Mouse (Mus musculus): ENCODE results near the gene Rtcb.

The Rtcb gene

DNA sequence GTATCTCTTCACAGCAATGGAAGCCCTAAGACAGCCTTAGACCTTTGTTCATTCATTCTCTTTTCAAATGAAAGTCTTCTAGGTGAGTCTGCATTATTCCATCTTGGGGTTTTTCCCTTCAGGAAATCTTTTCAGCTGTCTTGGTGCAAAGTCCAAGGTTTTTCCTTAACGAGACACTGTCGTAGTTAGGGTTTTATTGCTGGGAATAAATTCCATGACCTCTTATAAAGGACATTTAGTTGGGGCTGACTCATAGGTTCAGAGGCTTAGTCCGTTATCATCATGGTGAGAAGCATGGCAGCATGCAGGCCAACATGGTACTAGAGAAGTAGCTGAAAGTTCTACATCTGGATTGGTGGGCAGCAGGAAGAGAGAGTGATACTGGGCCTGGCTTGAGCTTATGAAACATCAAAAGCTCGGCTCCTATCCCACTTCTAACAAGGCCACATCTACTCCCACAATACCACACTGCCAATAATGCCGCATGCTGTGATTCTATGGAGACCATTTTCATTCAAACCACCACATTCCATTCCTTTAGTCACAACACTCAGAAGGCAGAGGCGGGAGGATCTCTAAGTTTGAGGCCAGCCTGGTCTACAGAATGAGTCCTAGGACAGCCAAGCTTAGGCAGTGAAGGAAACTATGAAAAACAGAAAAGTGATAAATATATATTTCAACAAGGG is 21.2 kb downstream of the Rtcb start:
- DNase-seq (ENCODE audit: low read depth) = no peak

DNA sequence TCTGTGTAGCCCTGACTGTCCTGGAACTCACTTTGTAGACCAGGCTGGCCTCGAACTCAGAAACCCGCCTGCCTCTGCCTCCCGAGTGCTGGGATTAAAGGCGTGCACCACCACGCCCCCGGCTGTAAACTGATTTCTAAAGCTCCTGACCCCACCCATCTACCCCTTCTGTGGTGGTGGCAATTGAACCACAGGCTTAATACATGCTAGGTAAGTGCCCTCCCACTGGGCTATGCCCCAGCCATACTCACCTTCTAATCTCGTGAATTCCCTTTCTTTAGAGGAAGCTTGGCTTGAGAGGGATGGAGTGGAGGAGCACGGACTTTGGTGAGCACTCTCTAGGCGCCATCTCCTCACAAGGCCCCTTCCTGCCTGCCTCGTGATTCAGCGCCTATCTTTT is 27.7 kb downstream of the Rtcb start:
- no peak for DNase-seq (ENCODE audit: low read depth)

GRCm38 (mm10) chr10:85929208-85929591 is 28.4 kb downstream of the Rtcb start:
- no peak for DNase-seq (ENCODE audit: low read depth)

DNA sequence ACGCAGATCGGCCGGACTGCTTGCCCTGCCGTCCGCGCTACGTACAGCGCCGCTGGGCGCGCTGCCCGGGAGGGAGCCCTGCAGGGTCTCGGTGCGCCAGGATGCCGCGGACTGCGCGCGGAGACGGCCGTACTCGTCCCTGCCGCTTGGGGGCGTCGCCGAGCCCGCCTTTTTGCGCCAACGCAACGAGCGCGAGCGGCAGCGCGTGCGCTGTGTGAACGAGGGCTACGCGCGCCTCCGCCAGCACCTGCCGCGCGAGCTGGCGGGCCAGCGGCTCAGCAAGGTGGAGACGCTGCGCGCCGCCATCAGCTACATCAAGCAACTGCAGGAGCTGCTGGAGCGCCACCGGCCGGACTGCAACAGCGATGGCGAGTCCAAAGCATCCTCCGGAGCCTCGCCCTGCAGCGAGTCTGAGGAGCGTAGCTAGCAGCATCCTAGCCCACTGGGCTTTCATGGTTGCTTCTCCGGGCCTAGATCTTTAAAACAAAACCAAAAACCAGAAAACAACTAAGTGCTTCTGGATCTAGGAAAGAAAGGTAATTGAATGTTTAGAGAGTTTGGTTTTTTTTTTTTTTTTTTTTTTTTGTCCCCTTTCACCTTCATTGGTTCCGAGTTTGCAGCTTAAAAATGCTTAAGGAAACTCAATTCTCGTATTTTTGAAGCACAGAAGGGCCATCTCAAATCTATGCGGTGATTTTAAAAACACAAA is 29.0 kb downstream of the Rtcb start:
- DNase-seq (ENCODE audit: low read depth) = no peak

DNA sequence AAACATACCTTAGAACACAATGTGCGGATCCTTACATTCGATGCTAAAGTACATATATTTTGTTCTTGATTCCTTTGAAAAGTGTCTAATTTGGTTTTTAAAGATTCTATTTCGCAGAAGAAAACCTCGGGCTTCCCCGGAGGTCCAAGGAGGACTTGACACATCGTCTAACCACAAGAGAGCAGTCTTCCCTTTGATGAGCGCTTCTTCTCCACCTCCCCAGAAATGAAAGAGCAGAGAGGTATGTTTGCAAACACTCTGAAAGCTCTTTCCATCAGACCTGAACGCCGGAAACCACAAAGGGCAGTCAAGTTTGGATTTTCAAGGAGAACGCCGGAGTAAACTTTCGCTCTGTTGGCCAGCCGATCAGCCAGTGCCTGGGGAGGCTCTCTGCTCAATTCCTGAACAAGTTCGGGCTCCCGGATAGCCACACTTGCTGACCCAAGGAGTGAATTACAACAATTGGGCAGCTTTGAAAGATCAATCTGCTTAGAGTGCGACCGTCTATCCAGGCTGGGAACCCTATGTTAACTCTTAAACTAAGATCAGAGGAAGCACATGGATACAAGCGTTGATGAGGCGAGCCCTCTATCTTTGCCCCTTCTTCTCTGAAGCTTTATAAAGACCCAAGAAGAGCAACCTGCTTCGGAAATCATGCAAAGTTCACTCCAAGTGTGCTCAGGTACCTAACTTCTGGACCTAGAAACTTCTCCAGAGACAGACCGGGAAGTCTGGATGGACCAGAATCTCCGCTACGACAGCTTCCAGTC is 29.8 kb downstream of the Rtcb start, which contains the start of gene Ascl4:
TSS of gene Ascl4 (plus strand) at position 6 of the 770 bp plus-strand sequence.
- DNase-seq (ENCODE audit: low read depth) = no peak

DNA sequence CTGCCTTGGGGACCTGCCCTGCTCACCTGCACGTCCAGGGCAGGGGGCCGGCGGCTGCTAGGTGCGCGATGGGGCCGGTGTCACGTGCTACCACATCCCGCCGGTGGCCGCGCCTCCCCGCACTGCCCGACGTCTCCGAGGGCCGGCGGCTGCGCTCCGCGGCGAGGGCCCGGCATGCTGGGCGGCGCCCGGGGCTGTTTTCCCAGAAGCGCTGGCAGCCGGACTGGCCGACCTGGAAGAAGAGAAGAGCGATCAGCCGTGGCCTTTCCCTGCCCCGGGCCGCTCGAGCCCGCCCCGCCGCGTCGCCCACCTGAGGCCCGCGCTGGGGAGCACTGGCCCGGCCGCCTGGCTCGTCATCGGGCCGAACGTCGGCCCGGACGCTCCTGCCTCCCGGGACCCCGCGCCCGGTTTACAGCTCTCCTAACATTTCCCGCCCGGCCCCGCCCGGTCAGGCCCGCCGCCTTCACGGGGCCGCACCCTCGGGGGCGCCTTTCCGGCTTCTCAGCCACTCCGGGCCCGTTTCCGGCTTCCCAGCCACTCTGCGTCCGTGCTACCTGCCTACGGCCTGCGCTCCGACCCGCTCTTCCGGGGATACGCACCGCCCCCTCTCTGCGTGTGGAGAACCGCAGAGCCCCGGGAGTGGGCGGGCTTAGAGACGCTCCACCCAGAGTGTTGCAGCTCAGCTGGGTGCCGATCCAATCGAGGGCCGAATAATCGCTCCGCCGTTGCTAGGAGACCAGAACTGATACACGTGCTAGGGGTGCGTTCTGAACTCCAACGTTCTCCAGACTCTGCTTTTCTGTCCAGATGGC is 40.9 kb downstream of the Rtcb start, which contains the start of gene Prdm4:
TSS of gene Prdm4 (minus strand) at position 645 of the 812 bp plus-strand sequence.
- peak; percentile 99 for DNase-seq (ENCODE audit: low read depth)

All from NIH3T3 (cell line).